Mouse (Mus musculus): Measurements from ENCODE around the gene Prrt1.

GRCm38 (mm10) chr17:34652546-34652945 is 23.2 kb downstream of the Prrt1 start:
- TF ChIP-seq CTCF (conservative IDR thresholded peaks at IDR 0.05 in 1 of 2, IDR thresholded peaks at IDR 0.05 in 1 of 2; ENCODE audit: low read depth in 2 of 2, low read length in 2 of 2) (no peak), POLR2A (IDR thresholded peaks at IDR 0.05; ENCODE audit: low read depth, low read length) (no peak), GABPA (IDR thresholded peaks at IDR 0.05; ENCODE audit: insufficient replicate concordance, low read depth, low read length) (no peak), TBP (conservative IDR thresholded peaks at IDR 0.05; ENCODE audit: low read depth, low read length) (no peak)
